Mouse (Mus musculus): Measurements from ENCODE around the gene Gimap8. TPM values are rescaled to one million over a fixed set of nuclear protein-coding genes. Genes with fewer than 3 reads are reported as not detected.

Gene Gimap8
- polyA plus RNA-seq, 2 experiments: 0.17 to 1.3 TPM

- DNase-seq (ENCODE audit: low read depth in 3 of 3, low spot score in 3 of 3): no peak
- TF ChIP-seq EP300 (IDR thresholded peaks at IDR 0.05; ENCODE audit: low read depth): no peak
- TF ChIP-seq CTCF (IDR thresholded peaks at IDR 0.05; ENCODE audit: low read depth): no peak
Measured at GRCm38 (mm10) chr6:48685694-48686665, 38.9 kb downstream of the Gimap8 start.

DNA sequence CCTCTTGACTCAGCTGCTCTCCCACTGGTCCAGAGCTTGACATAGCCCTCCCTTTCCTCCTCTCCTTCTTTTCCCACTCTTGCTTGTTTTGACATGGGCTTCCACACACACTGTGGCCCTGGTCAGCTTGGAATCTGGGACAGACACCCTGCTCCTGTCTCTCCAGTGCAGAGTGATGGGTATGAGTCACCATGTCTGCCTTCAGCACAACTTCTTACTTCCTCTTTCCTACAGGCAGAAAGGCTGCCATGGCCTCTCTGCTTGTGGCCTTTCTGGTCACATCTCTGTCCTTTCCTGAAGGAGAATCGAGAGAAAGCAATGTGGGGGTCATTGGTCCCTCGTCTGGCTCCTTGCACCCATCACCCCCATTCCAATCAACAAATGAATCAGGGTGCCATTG lies 40.0 kb downstream of the Gimap8 start:
- H3K36me3 ChIP-seq (replicated peaks; ENCODE audit: control insufficient read depth, insufficient read depth, low read depth): no peaks in the 10 kb centered on the region
- 30% methylated on average over 2 of the region's 2 CpGs for WGBS (ENCODE audit: insufficient replicate concordance)
- DNase-seq (ENCODE audit: low read depth in 3 of 3, low spot score in 3 of 3): no peak
- no peaks in the 10 kb centered on the region for H3K9me3 ChIP-seq (ENCODE audit: control insufficient read depth, low read length)
- peaks cover 0 to 7% of the 10 kb centered on the region in 2 experiments; a peak in 1 of 4 replicates for H3K4me1 ChIP-seq (replicated peaks; ENCODE audit: control insufficient read depth in 2 of 2, insufficient read depth in 2 of 2, low read length in 1 of 2)
- no peak for ATAC-seq (ENCODE audit: insufficient read depth)
- H3K4me2 ChIP-seq (ENCODE audit: low read depth): no peak overlapping the region
- no peak overlapping the region for H3K4me3 ChIP-seq (ENCODE audit: insufficient read depth in 1 of 2, low read depth in 2 of 2, low read length in 2 of 2)
- H3K27me3 ChIP-seq (ENCODE audit: control insufficient read depth, insufficient read depth, low read length): no peaks in the 10 kb centered on the region
- no peak overlapping the region for H3K27ac ChIP-seq
- no peak overlapping the region for H3K9ac ChIP-seq (replicated peaks)
- TF ChIP-seq EP300 (IDR thresholded peaks at IDR 0.05; ENCODE audit: low read depth) (no peak), CTCF (IDR thresholded peaks at IDR 0.05; ENCODE audit: low read depth) (no peak)

More at GRCm38 (mm10) chr6:48685694-48686665, 38.9 kb downstream of the Gimap8 start:
- no peak overlapping the region for H3K4me2 ChIP-seq (ENCODE audit: low read depth)
- no peaks in the 10 kb centered on the region for H3K9me3 ChIP-seq (ENCODE audit: control insufficient read depth, low read length)
- H3K27ac ChIP-seq: no peak overlapping the region
- H3K36me3 ChIP-seq (replicated peaks; ENCODE audit: control insufficient read depth, insufficient read depth, low read depth): no peaks in the 10 kb centered on the region
- no peak for ATAC-seq (ENCODE audit: insufficient read depth)
- H3K4me3 ChIP-seq (ENCODE audit: insufficient read depth in 1 of 2, low read depth in 2 of 2, low read length in 2 of 2): no peak overlapping the region
- H3K4me1 ChIP-seq (replicated peaks; ENCODE audit: control insufficient read depth in 2 of 2, insufficient read depth in 2 of 2, low read length in 1 of 2): peaks cover 0 to 7% of the 10 kb centered on the region in 2 experiments; a peak in 1 of 4 replicates
- no peaks in the 10 kb centered on the region for H3K27me3 ChIP-seq (ENCODE audit: control insufficient read depth, insufficient read depth, low read length)
- no peak overlapping the region for H3K9ac ChIP-seq (replicated peaks)
- WGBS (ENCODE audit: insufficient replicate concordance): 40% methylated on average over 7 of the region's 7 CpGs

DNA sequence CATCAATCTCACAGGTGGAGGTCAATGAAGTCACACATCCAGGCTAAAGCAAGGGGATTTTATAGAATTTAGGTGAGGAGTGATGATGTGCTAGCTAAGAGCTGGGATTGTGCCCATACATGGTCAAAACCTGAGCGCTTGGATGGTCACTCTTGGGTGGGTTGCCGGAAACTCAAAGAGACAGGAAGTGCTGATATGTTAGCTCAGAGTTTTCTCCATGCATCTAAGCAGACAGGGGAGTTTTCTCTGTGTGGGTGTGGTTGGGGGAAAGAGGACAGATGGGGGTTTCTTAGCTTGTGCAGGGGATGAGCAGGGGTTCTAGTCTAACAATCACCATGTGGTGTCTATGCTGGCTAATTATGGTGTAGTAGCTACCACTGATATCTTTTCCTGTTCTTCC lies 42.3 kb downstream of the Gimap8 start:
- ATAC-seq (ENCODE audit: insufficient read depth) (no peak), DNase-seq (ENCODE audit: low read depth in 3 of 3, low spot score in 3 of 3) (no peak)
- H3K9ac ChIP-seq (replicated peaks): no peak overlapping the region
- no peak overlapping the region for H3K4me3 ChIP-seq (ENCODE audit: insufficient read depth in 1 of 2, low read depth in 2 of 2, low read length in 2 of 2)
- no peaks in the 10 kb centered on the region for H3K27me3 ChIP-seq (ENCODE audit: control insufficient read depth, insufficient read depth, low read length)
- 39% methylated on average over 2 of the region's 2 CpGs for WGBS (ENCODE audit: insufficient replicate concordance)
- TF ChIP-seq EP300 (IDR thresholded peaks at IDR 0.05; ENCODE audit: low read depth) (no peak), CTCF (IDR thresholded peaks at IDR 0.05; ENCODE audit: low read depth) (no peak)
- no peaks in the 10 kb centered on the region for H3K36me3 ChIP-seq (replicated peaks; ENCODE audit: control insufficient read depth, insufficient read depth, low read depth)
- no peak overlapping the region for H3K27ac ChIP-seq
- peaks cover 0 to 5% of the 10 kb centered on the region in 2 experiments; a peak in 1 of 4 replicates for H3K4me1 ChIP-seq (replicated peaks; ENCODE audit: control insufficient read depth in 2 of 2, insufficient read depth in 2 of 2, low read length in 1 of 2)
- no peaks in the 10 kb centered on the region for H3K9me3 ChIP-seq (ENCODE audit: control insufficient read depth, low read length)
- H3K4me2 ChIP-seq (ENCODE audit: low read depth): no peak overlapping the region

GRCm38 (mm10) chr6:48692962-48693361 lies 45.9 kb downstream of the Gimap8 start:
- TF ChIP-seq CTCF (IDR thresholded peaks at IDR 0.05; ENCODE audit: low read depth) (no peak), EP300 (IDR thresholded peaks at IDR 0.05; ENCODE audit: low read depth) (no peak)
- no peaks in the 10 kb centered on the region for H3K27me3 ChIP-seq (ENCODE audit: control insufficient read depth, insufficient read depth, low read length)
- no peak overlapping the region for H3K9ac ChIP-seq (replicated peaks)
- DNase-seq (ENCODE audit: low read depth in 3 of 3, low spot score in 3 of 3) (no peak), ATAC-seq (ENCODE audit: insufficient read depth) (no peak)
- no peaks in the 10 kb centered on the region for H3K36me3 ChIP-seq (replicated peaks; ENCODE audit: control insufficient read depth, insufficient read depth, low read depth)
- 58% methylated on average over 6 of the region's 6 CpGs for WGBS (ENCODE audit: insufficient replicate concordance)
- H3K4me1 ChIP-seq (replicated peaks; ENCODE audit: control insufficient read depth in 2 of 2, insufficient read depth in 2 of 2, low read length in 1 of 2): no peaks in the 10 kb centered on the region
- H3K27ac ChIP-seq: no peak overlapping the region
- no peaks in the 10 kb centered on the region for H3K9me3 ChIP-seq (ENCODE audit: control insufficient read depth, low read length)
- H3K4me2 ChIP-seq (ENCODE audit: low read depth): no peak overlapping the region
- H3K4me3 ChIP-seq (ENCODE audit: insufficient read depth in 1 of 2, low read depth in 2 of 2, low read length in 2 of 2): no peak overlapping the region

- Histone ChIP-seq H3K27me3 (ENCODE audit: control insufficient read depth, insufficient read depth, low read length) (no peaks in the 10 kb centered on the region), H3K4me1 (replicated peaks; ENCODE audit: control insufficient read depth in 2 of 2, insufficient read depth in 2 of 2, low read length in 1 of 2) (no peaks in the 10 kb centered on the region; a peak in 1 of 4 replicates), H3K4me3 (ENCODE audit: insufficient read depth in 1 of 2, low read depth in 2 of 2, low read length in 2 of 2) (no peak overlapping the region), H3K36me3 (replicated peaks; ENCODE audit: control insufficient read depth, insufficient read depth, low read depth) (no peaks in the 10 kb centered on the region), H3K27ac (no peak overlapping the region), H3K9ac (replicated peaks) (no peak overlapping the region), H3K9me3 (ENCODE audit: control insufficient read depth, low read length) (no peaks in the 10 kb centered on the region), H3K4me2 (ENCODE audit: low read depth) (no peak overlapping the region)
- WGBS (ENCODE audit: insufficient replicate concordance): 64% methylated on average over 4 of the region's 4 CpGs
- DNase-seq (ENCODE audit: low read depth in 3 of 3, low spot score in 3 of 3) (no peak), ATAC-seq (ENCODE audit: insufficient read depth) (no peak)
- TF ChIP-seq EP300 (IDR thresholded peaks at IDR 0.05; ENCODE audit: low read depth) (no peak), CTCF (IDR thresholded peaks at IDR 0.05; ENCODE audit: low read depth) (no peak)
Measured at GRCm38 (mm10) chr6:48696830-48697554, 50.0 kb downstream of the Gimap8 start.
